Mouse (Mus musculus): Measurements from ENCODE around the gene Gnpat. TPM values are rescaled to one million over a fixed set of nuclear protein-coding genes. Genes with fewer than 3 reads are reported as not detected.

Gene Gnpat
- total RNA-seq, 2 experiments from 2014 or later = 55.6 to 68.3 TPM

Other genes starting within 250 kb of the Gnpat start
- gene 2310022B05Rik, start 199.7 kb upstream of the Gnpat start, total RNA-seq (2021) = 10 to 100 TPM; 71.9 to 76.2 TPM
- 10 to 100 TPM; 45.4 to 53.5 TPM for gene Ttc13, start 141.1 kb upstream of the Gnpat start, total RNA-seq (2021)
- 10 to 100 TPM; 13.7 to 13.8 TPM for gene Arv1, start 140.9 kb upstream of the Gnpat start, total RNA-seq (2021)
- gene Fam89a, start 111.2 kb upstream of the Gnpat start, total RNA-seq (2021) = under 1 TPM; 0.48 to 0.95 TPM
- 1 to 10 TPM; 3.1 to 3.9 TPM for gene Trim67, start 69.9 kb upstream of the Gnpat start, total RNA-seq (2021)
- gene 2810004N23Rik, start 87 bp downstream of the Gnpat start, total RNA-seq (2021) = 10 to 100 TPM; 23.3 to 26.1 TPM
- 10 to 100 TPM; 36.6 to 36.8 TPM for gene Exoc8, start 34.7 kb downstream of the Gnpat start, total RNA-seq (2021)
- 10 to 100 TPM; 14.4 to 16.1 TPM for gene Sprtn, start 34.9 kb downstream of the Gnpat start, total RNA-seq (2021)
- 10 to 100 TPM; 62.5 to 63.4 TPM for gene Egln1, start 86.3 kb downstream of the Gnpat start, total RNA-seq (2021)
- gene Tsnax, start 150.0 kb downstream of the Gnpat start, total RNA-seq (2021) = 100 to 1,000 TPM; 135 to 151 TPM
- gene Disc1, start 191.2 kb downstream of the Gnpat start, total RNA-seq (2021) = 1 to 10 TPM; 4.4 to 6.4 TPM

Data from layer of hippocampus, postnatal 36 days (tissue).